Mouse (Mus musculus) layer of hippocampus, adult 2 months (tissue): ENCODE data around the gene Rrm2. TPM values are rescaled to one million over a fixed set of nuclear protein-coding genes. Genes with fewer than 3 reads are reported as not detected.

Source experiments
- DNase-seq, 2 experiments: peaks; one replicate each; pipeline ENCODE4 v3.0.0; 2022; ENCODE audit warnings: low spot score in 2 of 2
- H3K27ac ChIP-seq: fragments of 200-600 bp; 2 replicates; pipeline ENCODE4 v1.8.1; 2022
- H3K4me3 ChIP-seq: fragments of 200-600 bp; 2 replicates; pipeline ENCODE4 v1.8.1; 2022; ENCODE audit warnings: mild to moderate bottlenecking
- CTCF ChIP-seq: fragments of 200-600 bp; conservative IDR thresholded peaks from 2 replicates; pipeline ENCODE4 v1.8.1; 2022; ENCODE audit warnings: antibody characterized with exemption, mild to moderate bottlenecking, moderate library complexity
- total RNA-seq, 2 experiments: library from RNA; stranded (reverse); gene quantifications; 2 replicates each; pipeline ENCODE4 v1.2.3; 2021

The Rrm2 gene
- total RNA-seq, 2 experiments from 2014 or later, result 2.0 to 2.2 TPM

DNA sequence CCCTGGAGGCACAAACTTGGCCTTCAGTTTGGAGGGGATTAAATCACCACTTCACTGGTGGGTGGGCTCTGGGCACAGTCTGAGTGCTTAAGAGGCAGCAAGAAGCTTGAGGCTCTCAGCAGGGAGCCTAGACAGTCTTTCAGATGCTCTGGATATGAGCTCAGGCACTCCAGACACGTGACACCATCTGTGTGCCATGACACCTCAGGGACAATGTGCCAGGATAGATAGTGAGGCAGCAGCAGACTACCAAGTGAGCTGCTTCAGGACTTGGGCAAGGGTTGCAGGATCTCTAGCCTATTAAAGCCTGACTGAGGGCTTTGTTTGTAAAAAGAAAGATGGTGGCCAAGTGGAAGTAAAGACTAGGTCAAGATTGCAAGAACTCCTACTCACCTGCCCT is 36.3 kb downstream of the Rrm2 start:
- no peak overlapping the region for H3K4me3 ChIP-seq
- DNase-seq, result no peak
- TF ChIP-seq CTCF, result no peak
- H3K27ac ChIP-seq, result no peak overlapping the region

DNA sequence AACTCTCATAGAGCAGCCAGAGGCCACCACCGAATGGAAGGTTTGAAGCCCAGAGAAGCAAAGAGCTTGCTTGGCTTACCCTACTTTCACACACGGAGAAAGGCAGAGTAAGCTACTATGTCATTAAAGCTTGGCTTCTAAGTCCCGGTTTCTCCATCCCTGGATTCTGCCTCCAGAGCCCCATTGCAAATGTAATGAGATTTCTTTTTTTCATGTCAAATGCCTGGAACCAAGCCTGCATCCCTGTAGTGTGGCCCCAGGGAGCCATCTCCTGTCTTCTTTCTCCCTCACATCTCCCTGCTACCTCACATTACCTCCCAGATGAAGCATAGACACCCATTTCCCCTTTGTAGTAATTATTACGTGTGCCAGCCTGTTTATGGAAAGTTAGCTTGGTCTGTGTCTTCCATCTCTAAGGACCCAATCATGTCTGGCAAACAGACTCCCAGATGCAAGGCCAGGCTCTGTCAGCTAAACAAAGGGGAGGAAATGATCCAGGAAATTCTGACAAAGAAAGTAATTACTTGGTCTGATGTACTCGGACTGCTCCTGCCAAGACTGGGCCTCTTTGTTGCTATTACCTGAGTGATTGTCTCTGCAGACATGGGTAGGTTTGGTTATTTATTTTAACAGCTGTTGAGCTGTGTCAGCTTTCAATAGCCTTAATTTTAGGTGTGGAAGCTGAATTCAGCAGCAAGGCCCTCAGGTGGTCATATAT is 38.7 kb downstream of the Rrm2 start:
- H3K27ac ChIP-seq, result no peak overlapping the region
- DNase-seq, result no peak
- TF ChIP-seq CTCF, result no peak
- H3K4me3 ChIP-seq, result no peak overlapping the region

DNA sequence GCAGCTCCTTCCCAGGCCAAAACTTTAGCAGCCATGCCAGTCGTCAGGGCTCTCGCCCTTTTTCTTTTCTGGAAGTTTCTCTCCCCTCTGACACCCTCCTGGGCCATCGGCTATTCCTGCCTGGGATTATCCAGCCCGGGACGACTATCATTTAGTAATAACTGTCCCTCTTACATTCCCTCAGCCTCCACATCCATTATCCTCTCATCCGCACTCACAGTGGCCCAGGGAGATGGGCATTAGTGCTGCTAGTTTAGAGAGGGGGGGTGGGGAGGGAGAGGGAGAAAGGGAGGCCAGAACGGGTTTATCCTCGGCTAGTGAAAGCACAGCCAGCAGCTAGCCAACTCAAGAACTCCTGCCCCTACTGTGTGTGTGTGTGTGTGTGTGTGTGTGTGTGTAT is 39.3 kb downstream of the Rrm2 start:
- no peak for TF ChIP-seq CTCF
- no peak for DNase-seq
- Histone ChIP-seq H3K4me3 (no peak overlapping the region), H3K27ac (no peak overlapping the region)

DNA sequence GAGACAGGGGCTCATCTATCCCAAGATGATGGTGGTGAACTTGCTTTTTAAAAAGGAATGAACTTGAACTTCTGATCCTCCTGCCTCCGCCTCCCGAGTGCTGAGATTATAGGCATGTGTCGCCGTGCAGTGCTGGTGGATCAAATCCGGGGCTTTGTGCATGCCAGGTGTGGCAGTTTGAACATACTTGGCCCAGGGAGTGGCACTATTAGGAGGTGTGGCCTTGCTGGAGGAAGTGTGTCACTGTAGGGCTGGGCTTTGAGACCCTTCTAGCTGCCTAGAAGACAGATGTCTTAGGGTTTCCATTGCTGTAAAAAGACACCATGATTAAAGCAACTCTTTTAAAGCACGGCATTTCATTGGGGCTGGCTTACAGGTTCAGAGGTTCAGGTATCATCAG is 42.5 kb downstream of the Rrm2 start:
- no peak overlapping the region for H3K4me3 ChIP-seq
- H3K27ac ChIP-seq, result no peak overlapping the region
- no peak for TF ChIP-seq CTCF
- DNase-seq, result no peak

DNA sequence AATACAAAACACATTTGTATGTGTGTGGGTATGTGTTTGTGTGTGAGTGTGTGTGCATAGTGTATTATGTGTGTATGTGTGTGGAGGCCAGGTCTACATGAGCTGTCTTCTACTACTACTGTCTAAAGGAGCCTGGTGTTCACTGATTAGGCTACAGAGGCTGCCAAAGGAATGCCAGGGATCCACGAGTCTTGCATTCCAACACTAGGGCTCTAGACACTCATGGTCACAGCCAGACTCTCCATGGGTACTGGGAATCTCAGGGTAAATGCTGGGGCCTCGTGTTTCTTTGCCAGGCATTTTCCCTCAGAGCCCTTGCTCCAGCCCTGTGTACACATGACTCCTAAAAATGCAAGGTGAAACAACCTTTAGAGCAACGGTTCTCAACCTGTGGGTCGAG is 45.6 kb downstream of the Rrm2 start:
- no peak overlapping the region for H3K4me3 ChIP-seq
- no peak for TF ChIP-seq CTCF
- H3K27ac ChIP-seq, result no peak overlapping the region
- no peak for DNase-seq

DNA sequence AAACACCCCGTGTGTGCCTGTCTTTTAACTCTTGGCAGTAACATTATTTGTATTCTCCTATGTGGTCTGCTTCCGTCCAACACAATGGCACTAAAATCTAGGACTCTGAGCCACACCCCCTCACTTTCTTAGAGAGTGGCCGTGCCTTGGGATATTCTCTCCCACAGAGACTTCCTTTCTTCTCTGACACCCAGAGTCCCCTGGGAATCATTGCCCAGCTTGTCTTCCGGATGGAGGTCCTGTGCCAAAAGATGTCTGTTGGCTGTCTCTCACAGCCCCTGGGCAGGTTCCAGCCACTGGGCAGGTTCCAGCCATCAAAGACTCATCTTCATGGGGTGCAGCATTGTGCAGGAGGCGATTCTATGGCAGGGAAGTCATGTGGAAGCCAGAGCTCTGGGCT is 46.7 kb downstream of the Rrm2 start:
- no peak for TF ChIP-seq CTCF
- DNase-seq, result no peak

DNA sequence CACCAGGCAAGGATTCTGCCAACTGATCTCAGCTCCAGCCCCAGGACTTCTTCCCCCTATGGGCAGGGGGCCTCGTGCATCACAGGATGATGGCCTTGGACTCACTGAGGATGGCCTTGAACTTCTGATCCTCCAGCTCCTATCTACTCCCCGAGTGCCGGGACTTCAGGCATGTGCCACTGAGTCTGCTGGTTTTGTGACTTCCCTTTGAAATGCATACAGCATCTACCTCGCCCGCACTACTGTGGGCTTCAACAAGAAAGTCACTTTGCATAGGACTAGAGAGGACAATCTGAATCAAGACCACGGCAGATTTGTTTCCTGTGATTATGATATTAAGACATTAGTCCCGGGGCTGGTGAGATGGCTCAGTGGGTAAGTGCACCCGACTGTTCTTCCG is 47.4 kb downstream of the Rrm2 start:
- H3K4me3 ChIP-seq, result no peak overlapping the region
- no peak for DNase-seq
- H3K27ac ChIP-seq, result no peak overlapping the region
- no peak for TF ChIP-seq CTCF

More for the DNA sequence above, 46.7 kb downstream of the Rrm2 start:
- H3K27ac ChIP-seq, result no peak overlapping the region
- H3K4me3 ChIP-seq, result no peak overlapping the region

DNA sequence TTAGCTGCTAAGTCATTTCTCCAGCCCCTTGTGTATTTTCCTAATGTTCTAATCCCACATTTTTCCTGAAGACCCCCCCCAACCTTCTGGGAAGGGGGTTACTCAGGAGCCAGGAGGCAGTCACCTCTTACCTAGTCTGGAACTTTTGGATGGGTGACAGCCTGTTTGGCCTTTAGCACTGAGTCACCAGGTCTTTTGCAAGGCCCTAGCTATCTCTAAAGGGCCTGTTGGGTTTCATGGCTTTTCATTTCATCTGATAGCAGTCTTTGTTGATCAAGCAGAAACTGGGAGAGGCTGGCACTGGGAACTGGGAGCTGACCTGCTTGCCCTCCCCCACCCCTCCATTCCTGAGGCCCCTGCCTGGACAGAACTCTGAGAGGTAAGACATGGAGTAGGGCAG is 49.3 kb downstream of the Rrm2 start:
- H3K4me3 ChIP-seq, result no peak overlapping the region
- DNase-seq, result no peak
- no peak for TF ChIP-seq CTCF
- H3K27ac ChIP-seq, result no peak overlapping the region

DNA sequence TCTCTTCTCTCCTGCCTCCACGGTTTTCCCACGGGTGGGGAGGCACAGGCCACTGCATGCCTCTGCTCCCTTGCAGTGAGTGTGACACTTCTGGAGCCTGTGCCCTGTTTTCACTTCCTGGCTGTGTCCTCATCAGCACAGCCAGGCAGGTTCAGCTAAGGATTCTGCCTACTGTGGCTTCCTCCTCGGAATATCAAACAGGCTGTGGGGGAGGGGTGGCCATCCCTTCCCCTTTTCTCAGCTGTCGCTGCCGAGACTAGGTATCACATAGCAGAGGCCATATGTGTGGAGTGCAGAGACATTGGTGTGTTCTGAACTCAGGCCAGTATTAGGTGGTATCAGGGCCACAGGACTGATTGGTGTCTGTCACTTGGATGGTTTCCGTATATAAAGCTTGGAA is 50.3 kb downstream of the Rrm2 start:
- no peak for TF ChIP-seq CTCF
- no peak overlapping the region for H3K4me3 ChIP-seq
- DNase-seq, result peak; percentile 17 to 21
- peak overlapping the region; percentile 53; the same call in 1 of the 2 replicates for H3K27ac ChIP-seq

DNA sequence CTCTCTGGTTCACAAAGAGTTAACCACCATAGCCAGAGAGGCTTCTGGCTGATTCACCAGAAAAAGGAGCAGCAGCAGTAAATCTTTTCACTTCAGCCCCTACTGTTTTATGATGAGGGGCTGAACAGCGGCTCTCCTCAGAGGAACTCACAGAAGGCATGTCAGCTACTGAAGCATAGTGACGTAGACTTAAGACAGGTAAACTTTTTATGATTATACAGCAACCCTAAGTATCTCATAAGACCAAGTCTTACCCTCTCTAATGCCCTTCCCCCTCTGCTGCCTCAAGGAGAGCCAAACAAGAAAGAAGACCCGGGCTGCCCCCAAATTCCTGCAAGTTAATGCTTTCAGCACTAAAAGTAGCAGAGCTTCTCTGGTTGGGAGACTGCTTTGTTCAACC is 54.2 kb downstream of the Rrm2 start:
- TF ChIP-seq CTCF, result no peak

More for the DNA sequence above, 54.2 kb downstream of the Rrm2 start:
- no peak for DNase-seq
- Histone ChIP-seq H3K4me3 (no peak overlapping the region), H3K27ac (no peak overlapping the region)

Other genes starting within 250 kb of the Rrm2 start
- gene Taf1b, start 209.9 kb upstream of the Rrm2 start, total RNA-seq, result 10 to 100 TPM; 34.4 to 35.3 TPM
- gene Grhl1, start 136.0 kb upstream of the Rrm2 start, total RNA-seq, result 10 to 100 TPM; 30.2 to 32.5 TPM
- gene Klf11, start 57.0 kb upstream of the Rrm2 start, total RNA-seq, result 1 to 10 TPM; 3.9 to 4.4 TPM
- gene Cys1, start 26.4 kb upstream of the Rrm2 start, total RNA-seq, result 10 to 100 TPM; 22.8 to 28.6 TPM
- gene Mboat2, start 122.6 kb downstream of the Rrm2 start, total RNA-seq, result 10 to 100 TPM; 87.0 to 99.6 TPM